Mouse (Mus musculus) thymus, postnatal 14 days (tissue): ENCODE results near the gene Ppp1r9b.
"Not testable (repeated sequence)": the region's sequence is repeated elsewhere in the genome, so short reads cannot be mapped to it uniquely, and the experiment has no call there.

ENCODE experiments used
- DNase-seq: peaks from one replicate; pipeline ENCODE4 v3.0.0; 2021

The Ppp1r9b gene

DNA sequence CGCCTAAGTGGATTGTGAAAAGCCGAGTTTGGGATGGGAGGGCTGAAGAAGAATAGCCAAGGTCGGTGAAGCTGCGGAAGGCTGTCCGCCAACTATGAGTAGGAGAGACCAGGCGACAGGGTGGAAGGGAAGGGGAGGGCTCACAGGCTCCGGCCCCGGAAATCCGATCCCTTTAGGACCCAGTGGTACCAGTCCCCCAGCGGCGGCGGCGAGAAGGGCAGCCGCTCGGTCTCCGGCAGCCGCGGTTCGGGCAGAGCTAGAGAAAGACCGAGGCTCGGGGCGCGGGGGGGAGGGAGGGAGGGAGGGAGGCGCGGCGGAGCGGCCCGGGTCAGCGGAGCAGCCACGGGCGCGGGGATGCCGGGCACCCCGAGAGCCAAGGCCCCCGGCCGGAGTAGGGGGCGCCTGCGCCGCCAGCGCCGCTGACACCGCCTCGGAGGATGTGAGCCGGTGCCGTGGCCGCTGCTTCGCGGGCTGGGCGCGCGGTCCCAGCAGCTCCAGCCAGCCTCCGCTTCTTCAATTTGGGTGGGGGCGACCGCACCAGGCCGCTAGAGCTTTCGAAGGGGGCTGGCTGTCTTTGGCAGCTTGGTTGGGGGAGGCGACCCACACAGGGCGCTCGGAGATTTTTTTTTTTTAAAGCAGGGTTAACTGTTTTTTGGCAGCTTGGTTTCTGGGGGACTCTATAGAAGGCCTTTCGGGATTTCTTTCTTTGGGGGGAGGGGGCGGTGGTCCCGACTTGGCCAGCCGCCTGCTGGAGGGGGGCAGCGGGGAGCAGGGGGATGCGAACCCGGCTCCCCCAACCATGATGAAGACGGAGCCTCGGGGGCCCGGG is at the start of gene Ppp1r9b:
Gene Ppp1r9b, plus strand, starts transcription at position 287 of the 829 bp plus-strand sequence.
- DNase-seq, result peak; percentile 95

DNA sequence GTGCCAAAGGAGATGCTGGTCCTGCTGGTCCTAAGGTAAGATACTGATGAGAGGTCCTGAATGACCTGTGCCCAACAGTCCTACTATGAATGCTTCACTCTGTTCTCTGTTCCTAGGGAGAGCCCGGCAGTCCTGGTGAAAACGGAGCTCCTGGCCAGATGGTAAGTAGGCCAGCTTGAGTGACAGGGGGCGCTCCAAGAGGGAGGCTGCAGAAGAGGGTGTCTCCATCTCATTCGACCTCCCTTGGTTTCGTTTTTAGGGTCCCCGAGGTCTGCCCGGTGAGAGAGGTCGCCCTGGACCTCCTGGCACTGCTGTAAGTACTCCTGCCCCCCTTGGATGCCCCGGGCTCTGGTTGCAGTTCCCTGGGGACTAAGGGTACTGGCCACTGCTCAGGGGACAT is 49.7 kb upstream of the Ppp1r9b start:
- DNase-seq, result no peak

DNA sequence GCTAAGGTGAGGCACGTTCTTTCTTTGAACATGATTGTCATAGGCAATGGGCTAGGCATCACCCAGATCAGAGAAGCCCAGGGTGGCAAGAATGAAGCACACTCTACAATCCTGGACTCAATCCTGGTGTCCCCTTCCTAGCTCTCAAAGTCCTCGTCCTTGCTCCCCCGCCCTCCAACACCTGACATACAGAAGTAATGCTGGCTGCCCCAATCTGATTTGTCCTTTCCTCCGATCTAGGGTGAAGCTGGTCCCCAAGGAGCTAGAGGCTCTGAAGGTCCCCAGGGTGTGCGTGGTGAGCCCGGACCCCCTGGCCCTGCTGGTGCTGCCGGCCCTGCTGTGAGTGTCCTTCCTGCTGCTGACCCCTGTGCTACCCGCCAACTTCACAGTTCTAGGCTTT is 49.1 kb upstream of the Ppp1r9b start:
- DNase-seq, result no peak

DNA sequence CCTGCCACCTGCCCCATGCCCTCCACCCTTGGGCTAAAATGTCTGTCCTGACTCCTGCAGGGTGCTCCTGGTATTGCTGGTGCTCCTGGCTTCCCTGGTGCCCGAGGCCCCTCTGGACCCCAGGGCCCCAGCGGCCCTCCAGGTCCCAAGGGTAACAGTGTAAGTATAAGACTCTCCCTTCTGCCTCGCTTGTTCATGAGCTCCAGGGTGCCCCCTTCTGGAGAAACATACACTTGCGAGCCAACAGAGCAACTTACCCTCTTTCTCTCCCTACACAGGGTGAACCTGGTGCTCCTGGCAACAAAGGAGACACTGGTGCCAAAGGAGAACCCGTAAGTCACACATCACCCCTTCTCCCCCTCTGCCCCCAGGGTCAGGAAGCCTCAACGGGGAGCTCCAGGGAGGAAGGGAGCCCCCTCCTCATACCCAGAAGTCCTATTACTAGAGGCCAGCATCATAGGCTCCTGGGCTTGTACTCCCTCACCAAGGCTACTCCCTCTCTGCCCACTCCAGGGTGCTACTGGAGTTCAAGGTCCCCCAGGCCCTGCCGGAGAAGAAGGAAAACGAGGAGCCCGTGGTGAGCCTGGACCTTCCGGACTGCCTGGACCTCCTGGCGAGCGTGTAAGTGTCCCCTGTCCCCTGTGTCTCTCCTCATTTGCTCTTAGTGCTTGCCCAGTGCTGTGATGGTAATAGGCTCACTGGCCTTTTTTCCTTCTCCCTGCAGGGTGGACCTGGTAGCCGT is 48.4 kb upstream of the Ppp1r9b start:
- peak; percentile 69 for DNase-seq

DNA sequence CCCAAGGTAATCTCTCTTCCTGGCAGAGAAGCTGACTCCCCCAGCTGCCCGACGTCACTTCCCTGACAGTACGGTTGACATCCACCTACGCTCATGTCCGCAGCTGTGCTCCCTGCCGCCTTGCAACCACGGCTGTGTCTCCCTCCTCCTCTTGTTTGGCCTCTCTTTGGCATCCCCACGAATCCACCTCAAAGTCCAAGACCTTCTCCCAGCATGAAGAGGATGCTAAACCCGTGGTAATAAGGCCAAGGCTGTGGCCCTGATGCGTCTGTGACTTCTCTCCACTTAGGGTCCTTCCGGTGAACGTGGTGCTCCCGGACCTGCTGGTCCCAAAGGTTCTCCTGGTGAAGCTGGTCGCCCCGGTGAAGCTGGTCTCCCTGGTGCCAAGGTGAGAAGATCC is 47.8 kb upstream of the Ppp1r9b start:
- DNase-seq, result no peak

DNA sequence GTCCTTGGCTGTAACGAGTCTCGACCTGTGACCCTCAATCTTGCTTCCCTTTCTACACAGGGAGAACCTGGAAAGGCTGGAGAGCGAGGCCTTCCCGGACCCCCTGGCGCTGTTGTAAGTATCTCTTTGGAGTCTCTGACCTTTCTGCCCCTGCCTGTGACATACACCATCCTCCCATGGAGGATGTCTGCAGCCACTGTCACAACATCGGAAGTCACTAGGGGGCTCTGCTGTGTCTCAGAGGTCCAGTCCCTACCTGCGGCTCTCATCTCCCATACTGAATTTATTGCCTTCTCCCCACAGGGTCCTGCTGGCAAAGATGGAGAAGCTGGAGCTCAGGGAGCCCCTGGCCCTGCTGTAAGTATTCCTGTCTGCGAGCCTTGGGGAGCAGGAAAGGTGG is 46.5 kb upstream of the Ppp1r9b start:
- peak; percentile 38 for DNase-seq

DNA sequence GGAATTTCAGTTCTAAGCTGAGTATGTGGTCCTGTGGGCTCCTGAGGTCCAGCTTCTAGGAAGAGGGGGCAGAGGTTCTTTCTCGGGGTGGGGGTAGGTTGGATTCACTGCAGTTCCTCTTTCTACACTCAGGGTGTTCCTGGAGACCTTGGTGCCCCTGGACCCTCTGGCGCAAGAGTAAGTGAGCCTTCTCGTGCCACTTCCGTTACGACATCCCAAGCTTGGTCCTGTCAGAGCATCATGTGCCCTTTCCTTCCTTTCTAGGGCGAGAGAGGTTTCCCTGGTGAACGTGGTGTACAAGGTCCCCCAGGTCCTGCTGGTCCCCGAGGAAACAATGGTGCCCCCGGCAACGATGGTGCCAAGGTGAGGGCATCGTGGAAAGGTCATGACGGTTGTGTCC is 45.6 kb upstream of the Ppp1r9b start:
- no peak for DNase-seq

DNA sequence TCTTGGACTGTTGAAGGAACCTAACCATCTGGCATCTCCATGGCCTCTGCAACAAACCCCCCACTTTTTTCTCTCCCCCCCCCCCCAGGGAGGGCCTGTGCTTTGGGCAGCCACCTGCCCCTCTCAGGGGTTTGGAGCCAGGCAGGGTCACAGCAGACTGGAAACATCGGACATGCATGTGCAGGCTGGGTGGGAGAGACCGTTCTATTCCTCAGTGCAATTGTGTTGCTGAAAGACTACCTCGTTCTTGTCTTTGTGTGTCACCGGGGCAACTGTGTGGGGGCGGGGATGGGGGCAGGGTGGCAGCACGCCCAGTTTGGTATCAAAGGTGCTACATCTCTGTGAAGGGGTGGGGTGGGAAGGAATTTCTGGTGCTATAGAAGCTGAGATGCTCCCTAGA is 38.7 kb upstream of the Ppp1r9b start:
- no peak for DNase-seq

DNA sequence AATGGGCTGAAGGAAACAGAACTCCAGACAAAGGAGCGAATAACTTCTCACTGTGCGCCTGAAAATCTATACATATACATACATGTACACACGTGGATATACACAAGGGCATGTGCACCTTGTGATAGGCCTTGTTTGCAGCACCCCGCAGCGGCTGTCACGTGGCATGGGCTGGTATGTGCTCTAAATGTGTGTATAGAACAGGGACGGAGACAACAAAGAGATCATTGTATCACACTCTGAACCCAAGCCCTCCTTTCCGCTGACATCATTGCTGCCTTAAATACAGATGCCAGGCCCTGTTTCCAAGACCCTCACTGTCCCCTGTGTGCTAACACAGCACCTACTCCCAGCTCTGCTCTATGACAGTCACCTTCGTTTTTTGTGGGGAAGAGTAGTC is 35.7 kb upstream of the Ppp1r9b start:
- DNase-seq, result no peak

DNA sequence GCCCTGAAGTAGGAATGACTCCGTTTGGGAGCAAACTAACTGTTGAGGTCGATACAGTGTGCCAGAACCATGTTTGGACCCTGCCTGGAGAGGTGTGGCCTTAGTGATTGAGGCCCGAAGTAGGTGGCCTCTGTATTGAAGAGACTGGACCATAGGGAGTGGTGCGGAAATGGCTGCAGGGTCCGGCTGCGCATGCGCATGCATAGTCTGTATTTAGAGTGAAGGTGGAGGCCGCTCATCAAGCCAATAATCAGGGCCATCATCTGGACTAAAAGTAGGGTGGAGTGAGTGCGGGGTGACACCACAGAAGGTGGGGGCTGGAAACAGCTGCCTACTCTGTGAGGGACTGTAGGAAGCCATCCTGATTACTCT is 33.2 kb upstream of the Ppp1r9b start:
- no peak for DNase-seq

DNA sequence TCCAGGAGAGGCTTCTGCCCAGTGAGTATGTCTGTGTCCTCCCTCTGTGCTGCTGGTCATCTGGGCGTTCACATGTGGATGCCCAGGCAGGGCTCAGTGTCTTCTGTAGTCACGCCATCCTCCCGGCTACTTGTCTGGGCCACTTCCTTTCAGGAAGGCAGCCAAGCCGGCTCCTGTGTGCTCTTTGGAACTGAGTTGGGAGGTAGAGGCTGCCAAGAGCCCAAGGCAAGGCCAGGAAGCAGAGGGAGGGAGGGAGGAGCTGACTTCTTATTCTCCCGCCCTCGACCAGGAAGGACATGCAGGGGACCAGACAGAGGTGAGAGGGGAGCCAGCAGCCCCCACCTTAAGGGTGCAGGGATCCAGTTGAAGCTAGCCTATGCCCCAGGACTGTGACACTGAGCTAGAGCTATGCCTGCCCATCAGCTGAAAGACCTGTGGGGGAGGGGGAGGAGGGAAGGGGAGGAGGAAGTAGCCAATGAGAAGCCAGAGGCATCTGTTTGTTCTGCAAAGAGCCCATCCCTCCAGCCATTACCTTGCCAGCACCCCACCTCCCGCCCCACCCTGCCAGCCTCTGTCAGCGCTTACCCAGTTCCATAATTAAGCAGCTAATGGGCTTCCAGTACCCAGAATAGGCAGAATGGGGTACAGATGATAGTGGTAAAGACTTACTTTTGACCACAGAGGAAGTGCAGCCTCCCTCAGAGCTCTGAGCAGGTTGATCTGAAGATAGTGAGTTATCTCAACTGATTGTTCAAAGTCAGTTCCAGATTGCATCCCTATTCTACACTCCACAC is 32.6 kb upstream of the Ppp1r9b start:
- no peak for DNase-seq

DNA sequence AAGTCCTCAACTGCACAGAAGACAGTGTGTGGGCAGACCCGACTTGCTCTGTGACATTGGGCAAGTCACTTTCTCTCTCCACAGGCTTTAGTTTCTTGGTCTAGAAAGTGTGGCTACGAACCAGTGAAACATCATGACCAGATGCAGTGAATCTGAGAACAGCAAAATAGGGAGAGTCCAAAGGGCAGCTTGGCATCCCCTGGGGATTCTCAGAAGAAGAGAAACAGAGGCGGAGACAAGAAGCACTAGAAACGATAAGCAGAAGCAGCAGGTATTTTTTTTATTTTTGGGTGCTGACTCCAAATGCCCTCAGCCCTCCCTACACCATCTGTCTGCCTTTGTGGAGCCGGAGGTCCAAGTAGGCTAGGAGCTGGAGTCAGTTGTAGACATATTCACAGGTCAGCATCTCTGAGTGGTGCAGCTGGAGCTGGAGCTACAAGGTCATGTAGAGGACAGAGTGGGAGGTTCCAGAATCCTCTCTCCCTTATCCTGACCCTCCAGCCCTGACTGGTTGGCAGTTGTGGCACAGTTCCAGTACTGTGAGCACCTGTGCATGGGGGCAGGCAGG is 28.2 kb upstream of the Ppp1r9b start:
- no peak for DNase-seq

DNA sequence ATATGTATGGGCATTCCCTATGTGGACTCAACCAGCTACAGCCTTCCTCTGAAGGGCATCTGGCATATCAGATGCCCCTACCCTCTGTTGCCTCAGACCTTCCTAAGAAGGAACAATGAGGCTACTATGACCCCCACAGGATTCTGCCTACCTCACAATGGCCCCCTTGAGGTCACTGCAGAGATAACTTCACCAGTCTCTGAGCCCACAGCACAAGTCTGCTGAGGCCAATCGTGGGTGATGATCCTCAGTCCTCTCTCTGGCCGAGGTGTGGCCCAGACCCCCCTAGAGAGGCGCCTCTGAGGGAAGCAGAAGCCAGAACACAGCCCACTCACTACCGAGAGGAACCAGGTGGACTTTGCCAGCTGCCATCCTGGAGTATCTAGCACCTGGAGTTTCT is 23.4 kb upstream of the Ppp1r9b start, which contains the start of gene Hils1:
Gene Hils1, plus strand, starts transcription at position 175 of the 400 bp plus-strand sequence.
- no peak for DNase-seq

DNA sequence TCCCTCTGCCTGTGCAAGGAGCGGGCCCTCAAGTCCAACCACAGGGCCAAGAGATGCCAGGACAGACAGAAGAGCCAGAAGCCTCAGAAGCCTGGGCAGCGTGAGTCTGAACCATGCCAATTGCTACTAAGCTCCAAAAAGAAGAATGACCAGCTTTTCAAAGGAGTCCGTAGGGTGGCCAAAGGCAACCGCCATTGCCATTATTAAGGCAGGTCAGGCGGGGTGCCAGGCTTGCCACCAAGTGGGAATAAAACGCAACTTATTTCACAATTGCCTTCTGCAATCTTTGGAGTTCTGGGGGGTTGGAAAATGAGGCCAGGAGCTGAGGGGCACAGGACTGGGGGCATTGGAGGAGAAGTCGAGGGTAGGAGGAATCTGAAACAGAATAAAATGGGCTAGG is 22.6 kb upstream of the Ppp1r9b start:
- DNase-seq, result no peak

DNA sequence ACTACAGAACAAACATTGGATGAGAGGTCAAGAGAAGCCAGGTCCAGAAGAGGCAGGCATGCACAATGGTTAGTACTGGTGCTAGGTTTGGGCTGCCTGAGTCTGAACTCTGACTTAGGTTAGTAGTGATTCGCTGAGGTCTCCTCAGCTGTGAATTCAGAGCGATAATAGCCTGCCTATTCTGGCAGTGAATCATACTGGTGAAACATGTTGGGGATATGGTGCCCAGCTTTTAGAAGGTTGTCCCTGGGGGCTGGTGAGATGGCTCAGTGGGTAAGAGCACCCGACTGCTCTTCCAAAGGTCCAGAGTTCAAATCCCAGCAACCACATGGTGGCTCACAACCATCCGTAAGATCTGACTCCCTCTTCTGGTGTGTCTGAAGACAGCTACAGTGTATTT is 21.1 kb upstream of the Ppp1r9b start:
- DNase-seq, result not testable (repeated sequence)

DNA sequence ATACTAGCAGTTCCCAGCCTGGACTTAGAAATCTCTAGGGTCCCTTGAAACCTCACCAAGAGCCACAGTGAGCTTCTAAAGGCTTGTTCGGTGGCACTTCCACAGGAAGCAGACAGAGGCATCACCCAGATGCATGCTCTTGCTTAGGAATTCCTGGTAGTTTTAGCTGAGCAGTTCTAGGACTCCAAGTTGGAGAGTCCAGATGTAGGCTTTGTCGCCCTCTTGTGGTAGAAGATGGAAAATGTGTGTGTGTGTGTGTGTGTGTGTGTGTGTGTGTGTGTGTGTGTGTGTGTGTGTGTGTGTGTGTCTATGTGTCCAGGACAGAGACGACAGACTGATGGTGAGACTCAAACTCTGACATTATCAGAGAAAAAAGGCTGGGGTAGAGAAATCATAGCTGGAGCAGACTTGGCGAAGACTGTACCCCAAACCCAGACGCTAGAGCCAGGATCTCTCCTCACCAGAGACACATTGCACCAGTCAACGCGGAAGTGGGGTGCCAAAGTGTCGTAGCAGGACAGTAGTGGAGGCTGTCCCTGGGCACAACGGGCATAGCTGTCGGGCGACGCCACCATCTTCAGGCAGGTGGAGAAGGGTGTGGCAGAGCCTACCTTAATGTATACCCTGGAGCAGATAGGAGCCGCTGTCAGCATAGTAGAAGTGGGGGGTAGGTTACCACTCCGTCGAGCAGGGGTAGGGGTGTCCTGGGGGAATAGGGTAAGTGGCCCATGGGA is 20.5 kb upstream of the Ppp1r9b start:
- DNase-seq, result peak; percentile 61

DNA sequence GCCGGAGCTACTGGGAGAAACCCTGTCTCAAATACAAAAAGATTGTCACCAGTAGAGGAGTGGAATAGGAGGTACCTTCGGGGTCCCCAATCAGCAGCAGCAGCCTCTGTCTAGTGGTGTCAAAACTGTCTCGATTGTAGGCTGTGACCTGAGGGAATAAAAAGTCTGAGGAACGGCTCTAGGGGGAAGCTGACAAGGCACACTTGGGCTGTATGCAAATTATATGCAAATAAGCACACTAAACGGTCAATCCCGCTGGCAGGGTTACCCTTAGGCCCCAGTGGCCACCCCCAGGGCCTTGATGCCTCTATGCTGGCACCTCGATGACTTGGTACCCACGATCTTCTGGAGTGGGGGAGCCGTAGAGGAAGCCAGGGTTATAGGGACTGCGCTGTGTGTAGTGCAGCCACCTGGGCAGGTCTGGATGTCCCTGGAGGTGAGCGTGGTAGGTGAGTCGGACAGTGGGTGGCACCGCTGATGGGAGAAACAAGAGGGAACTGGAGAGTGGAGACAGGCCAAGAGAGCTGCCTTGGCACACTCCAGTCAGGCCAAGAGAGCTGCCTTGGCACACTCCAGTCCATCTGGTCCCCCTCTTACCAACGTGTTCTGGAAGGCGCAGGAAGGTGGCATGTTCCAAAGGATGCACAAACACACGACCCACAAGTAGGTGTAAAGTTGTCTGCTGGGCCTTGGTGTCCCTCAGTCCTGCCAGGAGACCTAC is 18.8 kb upstream of the Ppp1r9b start:
- no peak for DNase-seq

DNA sequence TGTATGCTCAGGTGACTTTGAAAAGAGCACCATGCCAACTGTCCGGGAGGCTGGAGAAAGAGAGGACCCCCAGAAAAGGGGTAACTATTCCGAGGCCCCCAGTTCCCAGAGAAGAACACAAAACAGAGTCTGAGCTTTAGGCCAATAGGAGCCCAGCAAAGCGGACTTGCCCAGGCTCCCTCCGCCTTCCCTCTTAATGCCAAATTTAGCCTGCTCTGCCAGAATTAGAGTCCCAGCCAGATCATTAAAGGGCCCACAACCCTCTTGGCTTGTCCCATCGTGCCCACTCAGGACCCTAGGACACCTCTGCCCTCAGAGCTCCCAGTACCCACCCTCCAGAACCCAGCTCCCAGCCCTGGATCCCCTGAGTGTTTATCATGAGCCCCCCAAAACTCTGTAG is 17.9 kb upstream of the Ppp1r9b start:
- DNase-seq, result no peak

DNA sequence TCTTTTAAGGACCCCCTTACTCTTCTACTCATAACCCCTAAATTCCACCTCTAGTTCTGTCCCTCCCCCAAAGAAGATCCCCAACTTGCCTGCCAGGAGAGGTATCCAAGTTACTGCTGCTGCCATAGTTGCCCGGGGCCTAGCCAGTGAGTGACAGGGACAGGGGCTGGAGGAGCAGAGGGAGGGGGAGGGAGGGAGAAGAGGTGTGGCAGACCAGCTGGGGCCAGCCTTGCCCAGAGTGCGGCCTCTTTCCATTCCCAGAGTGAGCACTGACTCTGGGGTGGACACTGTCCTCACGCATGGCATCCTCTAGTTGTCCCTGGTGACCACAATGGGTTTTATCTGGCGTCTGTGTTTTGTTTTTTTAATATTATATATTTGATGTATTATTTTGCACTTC is 17.5 kb upstream of the Ppp1r9b start:
- DNase-seq, result no peak

DNA sequence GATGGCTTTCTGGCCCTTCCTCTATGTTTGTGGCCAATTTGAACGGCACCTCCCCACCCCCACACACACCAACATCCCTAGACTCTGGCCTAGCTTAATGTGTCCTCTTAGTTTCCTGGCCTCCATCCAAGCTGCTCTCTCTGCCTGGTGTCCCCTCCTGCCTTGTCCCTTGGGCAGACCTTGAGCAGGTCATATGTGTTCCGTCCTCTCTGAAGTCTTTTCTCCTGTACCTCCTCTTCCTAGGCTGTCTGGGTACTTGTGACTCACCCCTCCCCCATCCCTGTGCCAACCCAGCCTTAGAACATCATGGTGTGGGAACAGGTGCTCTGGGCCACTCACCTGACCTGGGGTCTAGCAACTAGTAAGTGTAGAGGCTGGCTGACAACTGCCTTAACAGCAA is 15.9 kb upstream of the Ppp1r9b start:
- no peak for DNase-seq

DNA sequence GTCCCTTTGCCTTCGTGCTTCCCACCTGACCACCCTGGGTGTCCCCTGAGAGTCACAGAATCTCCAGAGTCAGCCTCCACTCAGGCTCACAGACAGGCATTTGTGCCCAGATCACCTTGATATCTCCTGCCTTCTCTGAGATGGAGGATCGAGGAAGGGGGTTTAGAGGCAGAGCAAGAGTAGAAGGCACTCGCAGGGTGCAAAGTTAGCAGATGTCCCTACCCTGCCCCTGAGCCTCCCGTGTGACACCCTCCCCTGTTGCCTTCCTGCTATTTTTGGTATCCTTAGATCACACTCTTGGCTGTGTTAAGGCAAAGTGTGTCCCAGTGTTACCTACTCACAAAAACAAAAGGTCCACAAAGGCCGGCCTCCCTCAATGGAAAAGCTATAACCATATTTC is 14.6 kb upstream of the Ppp1r9b start, which contains the start of gene Sgca:
Gene Sgca, minus strand, starts transcription at position 129 of the 400 bp plus-strand sequence.
- DNase-seq, result no peak
